Mouse (Mus musculus): ENCODE measurements around the gene Yap1. TPM values are rescaled to one million over a fixed set of nuclear protein-coding genes. Genes with fewer than 3 reads are reported as not detected.
"Not testable (repeated sequence)": the region's sequence is repeated elsewhere in the genome, so short reads cannot be mapped to it uniquely, and the experiment has no call there.

Yap1 gene
- total RNA-seq, 2 experiments from 2014 or later: 64.7 to 73.7 TPM

- peak; percentile 43 for DNase-seq
Measured at GRCm38 (mm10) chr9:7914487-7914886, 89.9 kb downstream of the Yap1 start.

DNA sequence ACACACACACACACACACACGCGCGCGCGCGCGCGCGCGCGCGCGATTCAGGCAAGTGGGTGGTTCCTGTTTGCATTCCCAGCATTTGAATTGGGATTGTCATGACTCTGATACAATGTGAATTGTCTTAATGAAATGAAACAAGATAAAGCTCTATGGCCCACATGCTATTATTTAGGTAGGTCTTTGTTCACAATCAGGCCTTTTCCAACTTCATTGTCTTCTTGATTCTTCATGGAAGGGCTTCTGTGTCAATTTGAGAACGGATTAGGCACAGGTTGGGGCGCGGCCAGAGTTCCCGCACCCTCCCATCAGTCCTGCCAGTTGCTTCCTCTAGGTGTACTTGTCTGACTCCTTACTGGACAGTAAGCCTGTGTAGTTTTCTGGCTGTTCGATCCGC is 90.4 kb downstream of the Yap1 start:
- no peak for DNase-seq

GRCm38 (mm10) chr9:7907351-7907985 is 96.9 kb downstream of the Yap1 start:
- DNase-seq: no peak

GRCm38 (mm10) chr9:7906564-7906963 is 97.8 kb downstream of the Yap1 start:
- no peak for DNase-seq

DNA sequence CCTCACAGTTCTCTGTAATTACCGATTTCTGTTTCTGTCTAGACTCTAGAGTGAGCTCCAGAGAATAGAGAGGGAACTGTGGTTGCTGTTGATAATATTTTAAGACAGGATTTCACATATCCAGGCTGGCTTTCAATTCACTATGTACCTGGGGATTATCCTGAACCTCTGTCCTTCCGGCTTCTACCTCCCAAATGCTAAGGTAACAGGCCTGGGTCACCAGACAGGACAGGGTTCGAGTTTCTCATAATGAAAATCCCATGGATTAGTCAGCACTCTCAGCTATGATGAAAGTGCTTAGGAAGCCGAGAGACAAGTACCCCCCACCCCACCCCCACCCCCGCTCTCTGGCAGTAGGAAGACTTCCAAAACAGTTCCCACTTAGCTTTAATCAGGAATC is 100.6 kb downstream of the Yap1 start:
- no peak for DNase-seq

DNA sequence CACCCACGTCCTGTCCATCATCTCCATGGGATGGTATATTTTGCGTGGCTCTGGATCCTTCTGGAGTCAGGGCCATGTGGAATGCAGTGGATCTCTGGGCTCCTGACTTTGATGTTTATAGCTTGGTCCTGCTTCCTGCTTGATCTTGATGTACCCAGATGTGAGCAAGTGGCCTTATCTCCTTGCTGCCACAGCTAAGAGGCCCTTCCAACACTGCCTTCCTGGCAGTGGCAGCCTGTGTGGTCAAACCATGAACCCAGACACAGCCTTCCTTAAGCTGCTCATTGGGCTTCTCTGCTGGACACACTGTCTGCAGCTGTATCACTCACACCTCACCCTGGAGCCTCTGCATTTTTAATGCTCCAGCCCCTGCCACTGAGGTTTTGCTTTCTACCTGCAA is 101.1 kb downstream of the Yap1 start:
- no peak for DNase-seq

GRCm38 (mm10) chr9:7902311-7902710 is 102.1 kb downstream of the Yap1 start:
- DNase-seq: no peak

DNA sequence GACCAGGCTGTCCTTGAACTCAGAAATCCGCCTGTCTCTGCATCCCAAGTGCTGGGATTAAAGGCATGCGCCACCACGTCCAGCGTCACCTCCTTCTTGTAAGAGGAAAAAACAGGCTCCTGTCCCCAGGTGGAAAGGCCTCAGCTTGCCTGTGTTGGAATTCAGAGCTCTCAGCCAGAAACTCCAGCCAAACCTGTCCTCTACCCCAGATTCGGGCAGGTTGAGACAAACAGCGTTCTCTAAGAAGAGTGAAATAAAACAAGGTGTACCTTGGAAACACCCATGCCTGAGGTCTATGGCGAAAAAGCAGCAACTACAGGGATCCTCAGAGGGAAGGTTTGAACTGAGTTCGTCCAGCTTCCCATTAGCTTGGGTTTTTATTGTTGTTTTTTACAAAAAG is 103.4 kb downstream of the Yap1 start:
- no peak for DNase-seq

- DNase-seq: peak; percentile 59
Measured at GRCm38 (mm10) chr9:7897502-7897901, 106.9 kb downstream of the Yap1 start.

- DNase-seq: not testable (repeated sequence)
Measured at GRCm38 (mm10) chr9:7891796-7892195, 112.6 kb downstream of the Yap1 start.

GRCm38 (mm10) chr9:7891177-7891576 is 113.2 kb downstream of the Yap1 start:
- DNase-seq: no peak

GRCm38 (mm10) chr9:7884346-7884745 is 120.0 kb downstream of the Yap1 start:
- no peak for DNase-seq

DNA sequence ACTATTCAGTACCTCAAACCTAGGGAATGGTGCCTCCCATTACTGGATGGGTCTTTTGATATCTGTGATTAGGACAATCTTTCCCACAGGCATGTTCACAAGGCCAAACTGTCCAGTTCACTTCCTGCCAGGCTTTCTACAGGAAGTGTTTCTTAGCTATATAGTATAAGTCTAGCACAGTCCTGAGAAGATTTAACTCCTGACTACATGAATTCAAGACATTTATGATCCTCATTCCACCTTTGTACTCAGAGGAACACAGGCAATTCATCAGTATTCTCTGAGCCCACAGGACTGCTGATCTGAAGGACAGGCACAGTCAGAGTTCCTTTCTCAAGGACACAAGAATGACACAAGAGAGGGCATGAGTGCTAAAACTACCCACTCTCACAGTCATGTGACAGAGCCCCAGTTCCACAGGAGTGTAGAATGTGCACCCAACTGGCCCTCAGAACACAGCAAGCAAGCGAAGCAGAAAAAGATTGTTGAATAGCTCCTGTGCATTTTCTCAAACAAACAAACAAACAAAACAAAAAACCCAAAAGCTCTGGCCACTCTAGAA is 122.0 kb downstream of the Yap1 start:
- DNase-seq: no peak

Other genes with a start within 250 kb of the Yap1 start
- 10 to 100 TPM; 33.9 to 37.0 TPM for gene Tmem123, start 240.6 kb downstream of the Yap1 start, total RNA-seq (2021)
- 10 to 100 TPM; 18.1 to 19.6 TPM for gene Birc2, start 167.5 kb downstream of the Yap1 start, total RNA-seq (2021)
- 10 to 100 TPM in 1 of 2 experiments, 1 to 10 TPM in 1; 7.2 to 12.5 TPM for gene Birc3, start 131.4 kb downstream of the Yap1 start, total RNA-seq (2021)
- gene Cfap300, start 38.2 kb upstream of the Yap1 start, total RNA-seq (2021): 1 to 10 TPM; 1.2 to 2.0 TPM
- 1 to 10 TPM; 1.2 to 1.3 TPM for gene Cep126, start 129.7 kb upstream of the Yap1 start, total RNA-seq (2021)

All from gastrocnemius, postnatal 10 days (tissue).